Mouse (Mus musculus): ENCODE data around the gene Gm5485.

Gm5485 gene

DNA sequence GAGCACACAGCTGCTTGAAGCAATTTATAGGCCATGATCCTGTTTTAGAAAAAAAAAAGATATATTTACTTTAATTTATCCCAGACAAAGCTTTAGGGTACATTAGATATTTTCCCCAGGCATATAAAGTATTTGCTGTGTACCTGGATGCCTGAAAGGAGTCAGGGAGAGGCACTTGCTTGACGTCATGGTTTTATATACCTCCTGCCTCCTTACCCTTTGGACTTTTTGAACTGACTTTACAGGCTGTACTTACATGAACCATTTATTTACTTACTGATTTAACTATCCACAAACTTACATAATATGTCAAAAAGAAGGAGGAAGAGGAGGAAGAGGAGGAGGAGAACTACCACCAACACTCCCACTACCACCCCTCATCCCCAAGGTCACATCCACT is at the start of gene Gm5485:
TSS of gene Gm5485 (minus strand) at position 171 of the 400 bp plus-strand sequence.
- DNase-seq, result no peak

DNA sequence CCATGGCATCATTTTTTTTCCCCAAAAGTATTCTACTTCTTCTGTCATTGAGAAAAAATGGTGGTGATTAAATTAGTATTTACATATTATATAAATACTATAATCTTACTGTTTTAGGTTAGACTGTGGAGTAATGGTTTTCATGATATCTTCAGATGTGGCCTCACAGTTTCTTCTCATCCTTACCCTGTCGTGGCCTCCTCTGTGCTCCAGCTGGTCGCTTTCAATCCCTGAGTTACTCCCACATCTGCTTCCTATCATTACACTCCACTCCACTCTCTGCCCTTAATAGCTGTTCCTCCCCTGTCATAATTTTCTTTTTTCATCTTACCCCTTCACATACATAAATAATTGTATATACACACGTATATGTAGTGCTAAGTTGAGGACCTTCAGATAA is 41.0 kb upstream of the Gm5485 start:
- no peak for DNase-seq

DNA sequence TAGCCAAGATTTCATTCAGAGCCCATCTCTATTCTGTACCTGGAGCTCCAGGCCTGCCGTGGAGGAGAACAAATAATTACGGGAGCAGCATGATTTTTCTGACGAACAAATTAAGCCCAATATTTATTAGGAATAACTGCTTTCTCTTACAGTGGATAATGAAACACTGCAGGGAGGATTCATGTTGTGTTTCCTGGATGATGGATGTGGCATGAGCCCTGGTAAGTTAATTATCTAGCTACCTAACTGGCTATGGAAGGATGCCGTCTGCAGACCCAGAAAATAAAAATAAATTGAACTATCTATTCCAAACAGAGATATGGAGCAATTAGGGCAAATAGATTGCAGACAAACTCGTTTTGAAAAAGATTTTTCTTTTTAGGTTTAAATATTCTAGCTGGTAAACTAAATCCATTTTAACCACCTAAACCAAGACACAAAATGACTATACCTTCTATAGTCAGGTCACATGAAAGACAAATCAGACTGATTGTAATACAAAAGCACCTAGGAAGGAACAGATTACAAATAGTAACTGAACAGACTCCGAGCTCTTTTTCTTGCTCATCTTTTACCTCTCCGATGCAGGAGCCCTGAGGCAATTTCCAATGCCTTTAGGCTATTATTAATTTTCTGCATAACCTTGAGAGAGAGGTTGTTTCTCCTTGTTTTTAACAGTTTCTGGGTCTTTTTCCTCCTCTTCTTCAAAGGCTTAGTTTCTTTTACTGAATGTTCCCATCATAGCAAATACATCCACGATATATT is 34.1 kb upstream of the Gm5485 start:
- DNase-seq, result no peak

DNA sequence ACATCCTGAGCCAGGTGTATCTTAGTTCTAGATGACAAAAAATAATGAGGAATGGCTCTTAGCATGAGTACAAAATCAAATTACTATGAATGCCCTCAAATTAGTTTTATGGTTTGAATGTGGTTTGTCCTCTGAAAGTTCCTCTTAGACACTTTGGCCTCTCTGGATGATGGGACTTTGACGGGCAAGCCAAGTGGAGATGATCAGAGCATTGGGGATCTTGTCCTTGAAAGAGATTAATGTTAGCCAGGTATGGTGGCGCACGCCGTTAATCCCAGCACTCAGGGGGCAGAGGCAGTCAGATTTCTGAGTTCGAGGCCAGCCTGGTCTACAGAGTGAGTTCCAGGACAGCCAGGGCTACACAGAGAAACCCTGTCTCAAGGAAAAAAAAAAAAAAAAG is 32.4 kb upstream of the Gm5485 start:
- no peak for DNase-seq

DNA sequence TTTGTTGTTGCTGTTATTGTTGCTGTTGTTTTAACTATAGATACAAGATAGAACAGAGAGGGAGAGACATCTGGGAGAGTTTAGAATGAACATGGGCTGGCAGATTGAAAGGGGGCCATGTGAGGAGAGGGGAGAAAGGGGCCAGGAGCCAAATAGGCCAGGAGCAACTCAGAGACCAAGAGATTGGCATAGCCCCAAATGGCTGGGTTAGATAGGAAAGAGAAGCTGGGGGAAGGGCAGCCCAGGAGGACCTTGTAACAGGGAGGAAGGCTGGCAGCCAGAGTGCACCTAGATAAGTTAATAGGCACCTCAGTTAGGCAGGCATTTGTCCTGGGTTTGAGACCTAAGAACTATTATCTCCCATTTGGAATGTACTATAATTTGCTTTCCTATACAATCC is 25.3 kb upstream of the Gm5485 start:
- no peak for DNase-seq

DNA sequence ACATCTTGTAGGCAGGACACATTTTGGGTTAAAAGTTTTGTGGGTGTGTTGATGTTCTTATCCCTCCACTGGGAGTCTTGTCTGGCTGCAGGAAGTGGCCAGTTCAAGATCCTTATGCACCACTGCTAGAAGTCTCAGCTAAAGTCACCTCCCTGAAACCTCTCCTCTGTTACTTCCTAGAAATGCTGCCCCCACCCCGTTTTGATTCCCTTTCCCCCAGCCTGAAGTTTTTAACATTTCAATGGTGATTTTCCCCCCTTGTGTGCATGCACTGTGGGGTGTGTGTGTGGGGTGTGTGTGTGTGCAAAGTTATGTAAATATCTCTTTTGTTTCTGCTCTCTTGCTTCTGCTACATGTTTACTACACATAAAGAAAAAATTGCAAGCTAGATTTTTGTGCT is 23.2 kb upstream of the Gm5485 start:
- no peak for DNase-seq

DNA sequence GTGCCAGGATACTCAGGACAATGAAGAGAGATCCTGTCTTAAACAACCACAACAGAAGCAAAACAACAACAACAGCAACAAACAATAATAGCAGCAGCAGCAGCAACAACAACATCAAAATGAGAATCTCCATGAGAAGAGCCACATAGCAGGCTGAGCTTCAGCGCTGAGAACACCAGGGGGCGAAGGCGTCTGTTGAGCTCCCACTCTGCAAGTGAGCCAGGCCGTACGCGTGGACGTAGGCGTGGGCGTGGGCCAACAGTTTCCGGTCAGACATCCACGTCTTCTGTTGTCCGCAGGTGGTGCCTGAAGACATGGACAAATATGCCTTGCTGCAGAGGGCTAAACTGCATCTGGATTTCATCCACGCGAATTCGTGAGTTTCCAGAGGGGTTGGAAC is 18.8 kb upstream of the Gm5485 start, which contains the start of gene Morc1:
TSS of gene Morc1 (plus strand) at position 211 of the 400 bp plus-strand sequence.
- no peak for DNase-seq

DNA sequence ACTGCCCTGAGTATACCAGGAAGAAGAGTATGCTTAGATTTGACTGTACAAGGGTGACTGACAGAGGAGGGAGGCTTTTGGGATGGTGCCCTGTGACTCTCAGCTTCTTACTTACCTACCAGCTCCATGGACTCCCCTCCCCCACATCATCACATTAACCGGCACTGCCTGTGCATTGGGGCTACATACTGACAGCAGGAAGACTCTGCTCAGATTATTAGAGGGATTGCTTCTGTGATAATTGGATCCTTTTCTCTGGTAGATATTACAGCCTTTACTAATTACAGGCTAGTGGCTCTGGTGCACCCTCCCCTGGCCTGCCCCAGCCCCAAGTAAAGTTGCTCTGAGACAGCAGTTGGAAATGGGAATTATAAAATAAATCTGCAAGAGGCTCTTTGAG is 17.2 kb upstream of the Gm5485 start:
- DNase-seq, result no peak

DNA sequence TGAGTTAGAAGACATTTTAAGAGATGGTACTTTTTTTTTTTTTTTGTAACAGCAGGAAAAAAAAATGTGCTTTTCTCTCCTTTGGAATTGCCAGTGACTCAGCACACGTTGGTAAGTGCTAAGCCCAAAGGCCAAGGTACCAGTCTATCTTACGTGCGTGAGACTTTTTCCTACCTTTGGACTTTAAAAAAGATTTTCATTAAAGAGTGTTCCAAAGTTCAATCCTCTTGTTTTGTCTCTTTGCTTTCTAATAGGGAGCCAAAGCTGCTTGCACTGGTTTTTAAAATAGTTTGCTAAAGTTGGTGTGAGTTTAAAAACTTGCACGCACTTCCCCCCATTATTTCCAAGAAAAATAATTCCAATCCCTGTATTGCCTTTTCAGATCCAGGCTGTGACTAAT is 11.9 kb upstream of the Gm5485 start:
- no peak for DNase-seq

DNA sequence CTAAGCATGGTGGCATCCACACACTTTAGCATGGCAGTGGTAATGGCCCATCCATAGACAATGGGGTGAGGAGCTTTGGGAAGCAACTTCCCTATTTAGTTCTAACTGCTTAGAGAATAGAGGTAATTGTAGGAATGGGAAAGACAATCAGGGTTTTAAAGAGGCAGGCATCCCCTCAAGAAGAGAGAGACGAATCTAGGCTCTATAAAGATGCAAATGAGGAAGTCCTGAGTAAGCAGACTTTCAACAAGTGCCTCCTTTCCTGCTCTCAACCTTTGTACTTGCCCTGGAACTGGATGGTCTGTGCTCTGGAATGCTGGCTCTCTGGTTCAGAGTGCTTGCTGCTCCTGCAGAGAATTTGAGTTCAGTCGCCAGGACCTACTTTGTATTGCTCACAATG is 10.3 kb upstream of the Gm5485 start:
- DNase-seq, result peak; percentile 30

DNA sequence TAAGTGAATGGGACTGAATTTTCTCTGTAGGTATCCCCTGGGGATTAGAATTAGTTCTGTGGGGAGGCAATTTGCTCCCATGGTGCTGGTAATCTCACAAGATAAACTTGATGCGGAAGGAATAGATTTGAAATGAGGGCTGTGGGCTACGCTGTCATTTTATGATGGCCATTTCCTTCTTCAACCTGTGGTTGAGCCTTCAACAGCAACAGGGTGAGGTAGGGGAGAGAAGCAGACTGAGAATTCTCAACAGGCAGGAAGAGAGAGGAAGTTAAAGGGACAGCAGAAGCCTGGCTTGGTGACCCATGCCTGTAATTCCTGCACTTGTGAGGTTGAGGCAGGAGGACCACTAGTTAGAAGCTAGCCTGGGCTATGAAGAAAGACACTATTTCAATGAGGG is 6.8 kb upstream of the Gm5485 start:
- no peak for DNase-seq

DNA sequence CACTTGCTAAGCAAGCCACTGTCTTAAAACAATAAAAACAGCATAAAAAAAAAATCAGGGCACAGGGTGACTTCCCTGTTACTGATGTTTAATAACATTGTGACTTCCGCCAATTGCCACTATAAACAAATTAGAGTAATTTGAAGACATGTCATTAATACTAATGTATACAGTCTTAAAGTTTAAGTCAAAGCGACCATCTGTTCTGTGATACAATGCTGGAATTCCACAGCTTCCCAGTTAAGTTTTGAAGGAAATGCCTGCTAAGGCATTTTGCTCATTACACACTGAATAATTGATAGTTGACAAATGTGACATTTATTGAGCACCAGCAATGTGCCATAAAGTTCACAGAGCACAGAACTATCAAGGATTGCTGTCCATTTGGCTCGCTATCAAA is 6.3 kb upstream of the Gm5485 start:
- no peak for DNase-seq

DNA sequence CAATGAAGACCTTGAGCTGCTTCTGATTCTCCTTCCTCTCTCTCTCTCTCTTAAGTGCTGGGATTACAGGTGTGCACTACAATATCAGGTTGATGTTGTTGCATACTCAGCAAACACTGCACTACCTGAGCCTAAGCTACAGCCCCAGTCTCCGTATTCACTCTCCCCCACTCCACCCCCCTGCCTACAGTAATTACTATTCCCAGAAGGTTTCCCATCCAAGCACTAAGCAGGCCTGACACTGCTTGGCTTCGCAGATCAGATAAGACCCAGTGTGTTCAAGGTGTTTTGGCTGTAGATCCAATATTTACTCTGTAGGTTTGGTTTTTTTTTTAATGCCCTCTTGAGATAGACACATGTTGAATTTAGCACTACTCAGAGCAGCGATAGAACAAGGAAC is 2.1 kb downstream of the Gm5485 start:
- DNase-seq, result no peak

DNA sequence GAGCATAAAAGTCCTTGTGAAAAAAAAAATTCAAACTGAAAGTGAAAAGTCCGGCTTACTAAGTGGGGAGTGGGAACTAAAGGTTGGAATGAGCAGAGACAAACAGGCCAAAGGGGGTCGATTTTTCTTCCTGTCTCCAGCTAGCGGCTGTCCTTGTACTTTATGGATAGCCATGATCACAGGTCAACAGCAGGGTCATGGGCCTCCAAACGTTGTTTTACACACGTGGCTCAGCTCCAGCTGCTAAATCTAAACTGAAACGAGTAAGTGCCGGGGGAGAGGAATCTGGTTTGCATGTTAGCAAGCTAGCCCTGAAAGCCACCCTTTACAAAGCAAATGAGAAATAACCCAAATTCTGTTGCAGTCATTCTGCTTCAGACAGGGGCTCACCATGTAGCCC is 2.6 kb downstream of the Gm5485 start:
- DNase-seq, result peak; percentile 50

DNA sequence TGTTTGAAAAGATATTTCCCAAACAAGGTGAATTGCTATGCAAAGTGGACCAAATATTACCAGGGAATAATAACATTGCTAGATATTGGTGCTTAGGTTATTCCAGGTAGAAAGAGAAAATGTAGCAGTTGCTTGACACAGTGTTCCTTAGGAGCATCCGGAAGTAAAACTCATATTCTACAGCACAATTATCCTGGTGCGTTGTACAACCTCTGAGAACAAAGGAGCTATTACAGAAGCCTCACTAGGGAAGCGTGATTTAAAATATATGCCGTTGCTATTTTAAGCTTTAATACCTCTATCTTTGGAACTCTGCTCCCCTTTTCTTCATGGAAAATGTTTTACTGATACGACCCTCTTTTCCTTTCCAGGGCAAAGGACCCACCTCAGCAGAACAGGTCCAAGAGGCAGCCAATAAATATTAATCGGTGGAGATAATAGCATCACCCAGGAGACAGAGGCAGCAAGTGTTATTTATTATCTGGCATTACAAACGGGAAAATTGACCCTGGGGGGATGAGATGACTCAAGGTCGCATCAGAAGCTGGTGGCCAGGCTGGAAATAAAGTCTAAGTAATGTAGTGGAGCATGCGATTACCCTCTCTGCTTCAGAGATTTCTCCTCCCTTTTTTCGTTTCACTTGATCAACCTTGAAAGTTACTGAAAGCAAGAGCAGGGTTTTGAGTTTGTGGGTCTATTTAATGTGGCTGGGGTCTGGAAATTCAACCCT is 6.4 kb downstream of the Gm5485 start:
- no peak for DNase-seq

DNA sequence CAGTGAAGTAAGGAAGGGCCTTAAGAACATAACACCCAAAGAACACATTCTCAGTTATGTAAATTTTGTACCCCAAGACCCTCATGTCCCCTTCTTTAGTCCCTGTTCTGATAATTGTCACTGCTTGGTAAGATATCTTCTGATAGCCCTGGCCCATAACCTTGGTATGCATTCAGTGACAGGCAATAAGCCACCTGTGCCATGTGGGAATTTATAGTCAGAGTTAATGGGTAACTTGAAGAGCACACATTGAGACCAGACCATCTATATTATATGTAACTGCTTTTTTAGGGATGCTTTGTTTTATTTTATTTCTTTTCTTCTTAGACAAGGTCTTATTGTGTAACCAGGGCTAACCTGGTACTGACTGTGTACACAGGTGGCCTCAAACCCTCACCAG is 8.2 kb downstream of the Gm5485 start:
- DNase-seq, result no peak

DNA sequence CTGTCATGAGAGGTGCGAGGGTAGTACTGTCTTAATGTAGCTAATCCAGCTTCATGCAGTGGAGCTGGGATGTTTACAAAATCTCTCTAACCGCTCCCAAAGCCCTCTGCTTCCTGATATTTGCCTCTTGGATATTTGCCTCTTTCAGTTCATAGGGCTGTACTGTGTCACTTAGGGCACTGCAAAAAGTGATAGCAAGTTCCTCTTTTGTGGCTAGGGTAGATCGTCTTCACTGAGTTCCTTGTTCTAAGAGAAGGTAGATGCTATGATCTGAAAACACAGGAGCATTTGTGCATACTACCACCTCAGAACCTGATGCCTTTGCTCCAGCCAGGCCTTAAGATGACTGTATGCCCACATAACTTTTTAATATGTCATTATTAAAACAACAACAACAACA is 8.8 kb downstream of the Gm5485 start:
- no peak for DNase-seq

DNA sequence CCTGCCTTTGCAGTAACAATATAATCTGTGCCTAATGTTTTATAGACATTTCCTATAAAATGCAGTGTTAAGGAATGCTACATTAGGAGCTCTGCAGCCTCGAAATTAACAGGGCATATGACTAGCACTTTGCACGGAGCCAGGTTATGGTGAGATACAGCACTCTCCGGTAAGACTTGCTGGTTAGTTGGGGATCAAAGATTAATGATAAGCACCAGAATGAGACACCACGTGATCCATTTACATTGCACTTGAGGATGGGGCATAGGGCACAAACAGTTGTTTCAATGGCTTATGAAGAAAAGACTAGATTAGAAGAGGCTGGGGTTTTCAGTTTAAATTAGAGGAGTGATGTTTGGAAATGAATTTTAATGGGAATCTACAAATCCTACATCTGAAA is 9.3 kb downstream of the Gm5485 start:
- no peak for DNase-seq

DNA sequence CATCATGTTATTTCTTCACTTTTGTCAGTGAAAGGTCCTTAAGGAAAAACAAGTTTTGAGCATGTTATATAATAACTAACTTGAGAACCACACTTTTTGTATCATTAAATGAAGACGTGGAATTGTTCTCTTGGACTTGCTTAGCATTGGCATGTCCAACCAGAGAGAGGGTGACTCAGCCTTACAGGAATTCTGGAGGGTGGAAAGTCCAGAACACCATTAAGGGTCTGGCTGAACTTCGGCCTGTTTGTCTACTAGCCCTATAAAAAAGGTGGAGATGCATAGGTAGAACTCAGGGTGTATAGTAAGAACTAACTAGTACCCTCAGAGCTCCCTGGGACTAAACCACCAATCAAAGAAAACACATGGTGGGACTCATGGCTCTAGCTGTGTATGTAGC is 16.9 kb downstream of the Gm5485 start:
- DNase-seq, result no peak

DNA sequence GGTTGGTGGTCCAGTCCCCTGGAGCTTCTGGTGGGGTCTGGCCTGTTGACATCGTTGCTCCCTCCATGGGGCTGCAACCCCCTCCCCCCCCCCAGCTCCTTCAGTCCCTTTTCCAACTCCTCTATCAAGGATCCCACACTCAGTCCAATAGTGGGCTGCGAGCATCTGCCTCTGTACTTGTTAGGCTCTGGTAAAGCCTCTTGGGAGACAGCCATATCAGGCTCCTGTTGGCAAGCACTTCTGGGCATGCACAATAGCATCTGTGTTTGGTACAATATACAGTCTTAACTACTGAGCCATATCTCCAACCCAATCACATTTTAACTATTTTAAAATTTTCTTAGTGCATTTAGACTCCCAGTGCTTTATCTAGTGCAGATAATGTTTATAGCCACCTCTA is 25.2 kb downstream of the Gm5485 start:
- DNase-seq, result no peak

DNA sequence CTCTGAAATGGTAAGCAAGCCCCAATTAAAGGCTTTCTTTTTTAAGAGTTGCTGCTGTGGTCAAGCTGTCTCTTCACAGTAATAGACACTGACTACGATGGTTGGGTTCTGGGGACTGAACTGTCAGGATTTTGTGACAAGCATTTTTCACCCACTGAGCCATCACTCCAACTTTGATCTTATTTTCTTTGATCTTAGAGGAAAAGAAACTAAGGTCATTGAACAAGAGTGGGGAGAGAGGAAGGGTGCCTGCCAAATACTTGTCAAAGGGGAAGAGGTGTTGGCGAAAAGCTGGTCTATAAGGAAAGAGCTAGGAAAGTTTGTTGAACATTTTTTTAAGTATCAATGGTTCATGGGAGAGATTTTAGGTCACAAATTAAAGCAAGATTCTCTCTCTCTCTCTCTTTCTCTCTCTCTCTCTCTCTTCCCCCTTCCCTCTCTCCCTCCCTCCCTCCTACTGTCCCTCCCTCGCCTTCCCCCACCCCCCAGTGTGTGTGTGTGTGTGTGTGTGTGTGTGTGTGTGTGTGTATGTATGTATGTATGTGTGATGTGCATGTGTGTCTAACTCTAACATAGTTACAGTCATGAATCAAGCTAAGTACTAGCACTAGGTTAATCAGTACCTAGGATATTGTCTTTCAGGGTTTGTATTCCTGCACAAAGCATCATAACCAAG is 28.5 kb downstream of the Gm5485 start:
- no peak for DNase-seq

DNA sequence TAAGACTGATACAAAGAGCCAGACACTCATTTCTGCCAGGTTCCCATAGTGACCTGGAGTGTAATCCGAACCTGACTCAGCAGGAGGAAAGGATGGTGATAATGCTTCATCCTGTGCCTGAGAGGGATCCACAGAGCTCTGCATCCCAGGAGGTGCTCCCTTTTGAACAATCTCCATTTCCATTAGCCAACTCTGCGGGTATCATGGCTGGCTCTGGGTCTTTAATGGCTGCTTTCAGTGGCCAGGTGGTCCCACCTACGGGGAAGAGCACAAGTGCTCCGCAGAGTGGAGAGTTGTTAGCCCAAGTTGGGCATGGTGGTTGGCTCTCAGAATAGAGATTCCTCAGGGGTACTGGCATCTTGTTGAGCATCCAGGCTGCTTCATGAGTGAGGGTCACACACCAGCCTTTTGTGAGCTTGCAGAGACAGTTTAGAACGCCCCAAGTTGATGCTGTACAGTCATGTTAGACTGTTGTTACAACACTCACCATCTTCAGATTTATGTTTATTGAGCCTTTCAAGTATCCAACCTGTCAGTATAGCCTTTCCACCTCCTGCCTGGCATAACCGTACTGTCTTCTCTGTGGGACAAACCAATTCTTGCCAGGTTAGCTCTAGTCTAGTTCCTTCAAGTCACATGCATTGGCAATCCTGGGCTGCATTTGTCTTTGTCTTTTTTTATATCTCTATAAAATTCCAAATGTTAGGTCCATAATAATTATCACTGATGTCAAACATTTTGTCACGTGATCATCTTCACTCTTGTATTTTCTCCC is 38.3 kb downstream of the Gm5485 start:
- DNase-seq, result no peak

DNA sequence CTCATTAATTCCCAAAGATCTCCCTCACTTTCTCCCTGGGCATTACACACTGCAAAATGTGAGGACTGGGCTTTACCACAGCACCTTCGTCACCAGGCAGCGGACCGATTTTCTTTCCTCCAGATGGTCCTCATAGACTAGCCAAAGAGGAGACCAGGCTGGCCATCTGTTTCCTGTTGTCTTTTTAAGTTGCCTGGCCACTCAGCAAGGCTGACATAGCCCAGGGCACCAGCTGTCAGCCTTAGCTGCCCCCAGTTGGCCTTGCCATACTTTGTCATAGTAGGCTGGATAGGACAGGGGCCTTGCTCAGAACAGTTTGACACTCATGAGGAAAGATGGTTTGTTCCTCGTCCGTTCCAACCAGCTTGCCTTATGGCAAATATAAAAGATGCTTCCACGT is 39.8 kb downstream of the Gm5485 start:
- DNase-seq, result no peak

Measured in kidney, postnatal 10 days (tissue).